Mouse (Mus musculus) ovary, postnatal 10 days (tissue): Measurements from ENCODE around the gene Eif4g3.

ENCODE experiments used
- DNase-seq: peaks from one replicate; pipeline ENCODE4 v3.0.0; 2022; ENCODE audit warnings: low spot score

The Eif4g3 gene

DNA sequence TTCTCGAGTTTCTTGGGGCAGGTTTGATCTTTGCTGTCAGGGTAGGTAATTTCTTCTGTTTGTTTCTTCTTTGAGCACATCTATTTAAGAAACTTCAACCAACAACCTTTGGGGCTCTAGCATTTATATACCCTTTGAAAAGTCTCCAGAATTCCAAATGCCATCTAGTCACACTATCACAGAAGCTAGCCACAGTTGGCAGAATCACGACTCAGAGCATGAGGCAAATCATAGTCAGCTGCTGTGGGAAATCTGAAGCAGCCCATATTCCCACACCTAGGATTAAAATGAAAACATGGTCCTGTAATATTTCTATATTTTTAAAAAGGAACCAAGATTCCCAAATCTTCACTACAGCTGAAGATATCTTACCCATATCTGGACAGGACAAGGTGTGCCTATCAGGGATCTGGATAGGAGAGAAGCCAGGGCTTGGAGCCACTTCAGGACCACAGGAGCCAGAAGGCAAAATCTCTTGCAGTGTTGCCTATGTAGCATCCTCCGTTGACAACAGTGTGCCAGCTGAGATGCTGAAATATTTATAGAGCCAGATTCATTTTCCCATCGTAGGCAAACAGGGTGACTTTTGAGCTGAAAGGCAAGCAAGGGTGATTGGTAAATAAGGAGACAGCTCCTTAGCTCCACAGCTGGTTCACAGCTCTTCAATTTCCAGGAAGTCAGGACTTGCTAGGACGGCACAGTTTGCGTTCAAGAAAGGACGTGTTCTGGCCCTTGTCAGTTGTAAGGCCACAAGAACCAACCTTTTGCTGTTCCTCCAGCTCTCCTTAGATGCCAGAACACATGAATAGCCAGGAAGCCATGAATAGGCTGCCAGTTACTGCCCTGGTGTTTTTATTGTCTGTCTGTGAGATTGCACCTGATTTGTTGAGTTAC is 70.8 kb downstream of the Eif4g3 start:
- DNase-seq, result no peak

DNA sequence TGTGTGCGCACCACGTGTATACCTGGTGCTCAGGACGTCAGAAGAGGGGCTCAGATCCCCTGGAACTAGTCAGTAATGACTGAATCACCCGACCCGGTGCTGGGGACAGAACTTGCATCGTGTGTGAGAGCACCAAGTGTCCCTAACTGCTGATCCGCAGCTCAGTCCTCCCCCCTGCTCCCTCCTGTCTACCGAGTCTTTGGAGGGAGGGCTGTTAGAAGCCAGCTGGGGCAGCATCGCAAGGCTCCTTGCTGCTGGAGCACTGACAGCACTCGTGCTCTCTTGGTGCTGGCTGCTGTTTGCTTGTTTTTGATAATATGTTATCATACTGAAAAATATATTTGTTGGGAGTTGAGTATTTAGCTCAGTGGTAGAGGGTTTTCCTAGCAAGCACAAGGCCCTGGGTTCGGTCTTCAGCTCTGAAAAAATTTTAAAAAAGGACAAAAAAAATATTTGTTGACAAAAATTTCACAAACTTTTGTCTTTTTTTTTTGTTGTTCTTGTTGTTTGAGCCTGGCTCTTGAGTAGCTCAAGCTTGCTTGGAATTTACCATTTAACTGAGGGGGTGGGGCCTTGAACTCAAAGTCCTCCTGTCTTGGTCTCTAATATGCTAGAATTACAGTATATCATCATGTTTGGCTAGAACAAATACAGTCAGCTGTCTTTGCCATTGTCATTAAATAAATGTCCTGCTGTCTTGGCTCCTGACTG is 72.2 kb downstream of the Eif4g3 start:
- DNase-seq, result no peak

DNA sequence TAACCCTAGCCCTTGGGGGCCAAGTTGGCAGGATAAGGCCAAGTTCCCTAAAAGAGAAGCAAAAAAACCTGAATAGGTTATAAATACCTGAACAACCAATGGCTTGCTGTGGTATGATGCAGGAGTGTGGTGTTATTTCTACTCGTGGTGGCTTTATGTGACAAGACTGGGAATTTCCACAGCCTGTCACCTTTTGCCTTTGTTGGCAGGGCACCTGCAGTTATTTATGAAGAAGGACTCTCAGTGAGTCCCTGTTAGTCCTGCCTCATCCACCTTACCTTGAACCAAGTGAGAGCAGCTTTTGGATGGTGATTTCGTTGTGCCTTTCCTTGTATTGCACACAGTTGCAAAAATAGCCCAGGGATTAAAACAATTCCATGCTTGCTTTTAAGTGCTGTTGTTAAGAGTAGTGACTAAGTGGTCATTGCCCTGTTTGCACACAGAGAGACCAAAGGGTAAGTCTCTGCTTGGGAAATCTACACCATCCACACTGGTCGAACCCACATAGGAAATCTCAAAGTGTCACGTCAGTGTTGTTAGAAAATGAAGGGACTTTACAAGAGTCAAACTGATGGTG is 72.9 kb downstream of the Eif4g3 start:
- no peak for DNase-seq

DNA sequence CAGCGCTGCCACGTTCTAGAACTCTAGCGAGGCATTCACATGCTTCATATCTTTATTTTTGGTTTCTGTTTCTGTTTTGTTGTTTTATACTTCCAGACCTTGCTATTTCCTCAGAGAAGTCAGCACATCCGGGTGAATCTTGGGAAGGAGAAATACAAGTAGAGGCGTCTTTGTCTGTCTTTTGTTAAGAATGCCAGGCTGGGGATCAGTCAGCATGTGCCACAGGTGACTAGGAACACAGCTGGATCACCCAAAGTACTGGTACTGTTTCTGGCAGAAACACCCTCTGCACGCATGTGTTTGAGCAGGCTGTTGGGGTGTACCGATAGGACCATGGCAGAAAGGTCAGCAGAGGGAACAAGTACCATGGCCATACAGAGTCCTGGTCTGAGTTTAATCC is 73.6 kb downstream of the Eif4g3 start:
- DNase-seq, result no peak

DNA sequence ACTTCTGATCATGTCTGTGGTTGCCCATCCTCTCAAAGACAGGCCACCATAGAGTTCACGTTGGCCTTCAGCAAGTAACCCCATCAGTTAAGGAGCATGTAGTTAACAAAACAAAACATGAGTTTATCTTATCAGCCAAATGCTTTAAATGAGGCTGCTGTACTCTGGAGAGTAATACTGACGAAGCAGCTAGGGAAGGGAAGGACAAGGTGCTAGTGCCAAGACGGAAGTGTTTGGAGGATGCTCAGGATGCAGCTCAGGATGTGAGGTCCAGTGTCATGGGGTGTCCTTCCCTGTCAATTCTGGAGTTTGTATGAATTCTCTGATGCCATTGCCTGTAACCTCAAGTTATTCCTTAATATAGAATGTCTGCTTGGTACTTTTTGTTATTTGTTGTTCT is 75.0 kb downstream of the Eif4g3 start:
- no peak for DNase-seq

DNA sequence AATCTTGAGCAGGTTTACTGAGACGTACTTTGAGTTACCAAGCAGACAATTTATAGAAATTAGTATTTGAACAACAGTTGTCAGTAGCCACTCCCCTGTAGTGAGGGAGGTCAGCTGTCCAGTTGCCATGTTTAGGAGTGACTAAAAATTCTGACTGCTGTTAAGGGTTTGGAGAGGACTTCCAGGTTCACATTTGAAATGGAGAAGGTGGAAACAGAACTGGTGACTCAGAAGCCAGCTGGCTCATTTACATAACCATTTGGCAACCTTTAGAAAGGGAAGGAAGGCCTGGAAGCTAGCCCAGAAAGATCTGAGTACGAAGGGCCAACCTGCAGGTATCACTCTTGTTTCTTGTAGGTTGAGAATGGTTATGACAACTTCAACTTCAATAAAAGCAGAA is 75.8 kb downstream of the Eif4g3 start:
- no peak for DNase-seq

DNA sequence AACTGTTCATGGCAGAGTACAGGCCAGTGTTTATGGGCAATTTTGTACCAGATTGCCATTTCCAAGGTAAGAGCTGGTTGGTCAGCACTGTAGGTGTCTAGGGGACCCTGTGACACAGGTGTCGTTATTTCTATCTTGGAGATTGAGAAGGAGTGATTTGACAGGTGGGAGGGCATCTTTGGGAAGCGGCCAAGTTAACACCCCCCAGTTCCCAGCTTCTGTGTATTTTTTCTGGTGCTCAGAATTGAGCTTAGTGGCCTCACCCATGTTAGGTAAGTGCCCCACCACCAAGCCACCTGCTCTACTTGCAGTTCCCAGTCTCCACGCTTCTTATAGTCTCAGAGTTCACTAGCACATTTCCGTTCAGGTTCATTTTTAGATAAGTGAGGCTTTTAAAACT is 76.5 kb downstream of the Eif4g3 start:
- DNase-seq, result no peak

DNA sequence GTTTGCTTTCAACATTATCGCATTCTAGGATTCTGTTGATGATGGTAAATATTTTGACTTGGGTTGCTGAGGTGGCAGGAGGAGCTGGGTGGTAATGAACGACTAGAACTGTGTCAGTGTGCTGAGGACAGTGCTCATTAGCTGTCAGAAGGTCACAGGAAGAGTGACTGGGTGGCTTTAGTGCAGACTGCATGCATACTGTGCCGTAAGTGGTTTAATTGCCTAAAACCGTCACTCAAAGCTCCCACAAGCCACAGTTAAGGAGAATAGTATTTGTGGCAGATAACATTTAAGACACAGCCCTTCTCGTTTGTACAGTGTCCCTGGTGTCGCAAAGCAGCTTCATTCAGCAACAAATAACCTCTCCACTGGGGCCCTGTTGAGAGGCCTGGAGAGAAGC is 78.7 kb downstream of the Eif4g3 start:
- DNase-seq, result no peak

DNA sequence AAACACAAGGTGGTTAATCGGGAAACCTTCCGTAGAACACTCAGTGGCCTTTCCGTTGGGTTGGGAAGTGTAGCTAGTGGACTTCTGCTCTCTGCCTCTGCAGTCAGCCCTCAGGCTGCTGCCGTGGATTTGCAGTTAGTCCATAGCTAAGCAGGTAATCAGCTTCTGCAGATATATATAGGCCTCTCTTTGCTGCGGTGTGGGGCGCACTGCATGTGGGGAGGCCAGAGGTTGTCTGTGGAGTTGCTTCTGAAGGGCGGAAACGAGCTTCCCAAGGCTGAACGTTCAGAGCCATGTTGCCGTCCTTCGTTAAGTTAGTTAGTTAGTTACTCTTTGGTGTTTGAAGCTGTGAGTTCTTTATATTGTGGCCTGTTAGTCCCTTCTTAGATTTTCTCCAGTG is 80.3 kb downstream of the Eif4g3 start:
- DNase-seq, result no peak

DNA sequence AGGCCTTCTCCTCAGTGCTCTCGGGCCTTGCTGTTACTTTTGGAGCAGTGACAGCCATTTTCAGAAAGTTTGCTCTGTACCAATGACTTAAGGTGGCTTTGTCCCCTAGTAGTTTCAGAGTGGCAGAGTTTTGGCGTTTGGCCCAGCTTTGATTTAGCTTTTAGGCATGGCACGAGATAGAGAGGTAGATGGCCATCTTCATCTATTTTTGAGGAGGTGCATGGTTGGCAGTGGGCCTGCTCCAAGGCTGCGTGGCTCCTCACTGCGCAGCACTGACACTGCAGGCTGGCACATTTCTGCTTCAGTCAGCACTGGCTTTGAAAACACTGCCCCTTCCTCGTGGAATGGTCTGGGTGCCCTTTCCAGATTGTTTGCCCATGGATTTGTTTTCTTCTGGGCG is 80.7 kb downstream of the Eif4g3 start:
- DNase-seq, result no peak

DNA sequence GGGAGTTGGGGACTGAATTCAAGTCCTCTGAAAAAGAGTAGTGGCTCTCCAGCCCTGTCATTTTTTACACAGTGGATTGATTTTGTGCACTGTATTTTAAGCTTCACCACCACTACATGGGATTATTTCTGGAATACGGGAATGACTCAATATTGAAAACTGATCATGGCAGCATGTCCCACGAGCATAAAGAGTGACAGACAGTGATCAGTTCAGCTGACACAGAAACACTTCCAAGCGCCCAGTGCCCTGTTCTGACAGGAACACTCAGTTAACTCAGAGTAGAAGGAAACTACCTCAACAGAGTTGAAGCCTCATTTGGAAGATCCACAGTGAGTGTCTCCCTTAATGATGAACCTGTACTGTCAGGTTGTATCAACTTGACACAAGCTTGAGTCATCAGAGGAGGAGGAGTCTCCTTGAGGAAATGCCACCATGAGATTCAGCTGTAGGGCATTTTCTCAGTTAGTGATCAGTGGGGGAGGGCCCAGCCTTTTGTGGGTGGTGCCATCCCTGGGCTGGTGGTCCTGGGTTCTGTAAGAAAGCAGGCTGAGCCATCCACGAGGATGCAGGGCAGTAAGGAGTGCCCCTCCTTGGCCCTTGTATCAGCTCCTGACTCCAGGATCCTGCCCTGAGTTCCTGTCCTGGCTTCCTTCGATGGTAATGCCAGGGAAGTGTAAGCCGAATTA is 82.2 kb downstream of the Eif4g3 start:
- DNase-seq, result no peak

DNA sequence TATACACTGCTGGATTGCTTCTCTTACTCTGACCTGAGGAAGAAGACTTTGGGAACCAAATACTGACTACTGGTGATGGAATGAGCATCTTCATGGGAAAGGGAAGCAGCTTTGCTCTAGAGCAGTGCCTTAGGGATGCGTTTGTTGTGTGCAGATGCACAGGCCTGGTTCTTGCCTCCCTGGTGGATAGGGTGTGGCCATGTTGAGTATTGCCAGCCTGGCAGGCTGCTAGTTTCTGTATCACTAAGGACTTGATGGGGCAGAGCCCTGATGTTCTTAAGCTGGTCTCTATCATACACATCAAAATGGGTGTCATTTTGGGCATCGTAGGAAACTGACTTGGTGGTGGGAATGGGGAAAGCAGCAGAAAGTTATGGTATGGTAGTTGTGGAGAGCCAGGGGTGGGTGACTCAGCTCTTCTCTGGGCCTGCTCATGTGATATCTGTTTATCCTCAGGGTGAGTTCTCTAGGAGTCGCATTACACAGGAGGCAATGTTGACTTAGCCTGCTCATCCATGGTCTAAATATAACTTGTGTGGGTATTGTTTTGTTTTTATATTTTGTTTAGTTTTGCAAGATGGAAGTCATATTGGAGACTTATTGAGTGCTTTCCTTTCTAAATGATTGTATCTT is 85.0 kb downstream of the Eif4g3 start:
- DNase-seq, result no peak

DNA sequence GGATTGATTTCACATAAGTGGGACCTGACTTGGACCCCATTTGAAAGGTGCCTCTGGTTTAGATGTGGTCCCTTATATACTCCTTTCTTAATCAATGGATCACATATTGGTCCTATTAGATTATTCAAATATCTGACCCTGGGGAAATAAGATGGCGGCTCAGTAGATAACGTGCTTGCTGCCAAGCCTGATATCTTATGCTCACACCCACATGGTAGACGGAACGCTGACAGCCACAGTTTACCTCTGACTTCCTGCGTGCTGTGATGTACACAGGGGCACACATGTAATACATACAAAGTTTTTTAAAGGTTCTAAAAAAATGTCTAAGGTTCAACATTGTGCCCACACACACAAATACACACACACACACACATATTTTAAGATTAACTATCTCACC is 86.4 kb downstream of the Eif4g3 start:
- no peak for DNase-seq

DNA sequence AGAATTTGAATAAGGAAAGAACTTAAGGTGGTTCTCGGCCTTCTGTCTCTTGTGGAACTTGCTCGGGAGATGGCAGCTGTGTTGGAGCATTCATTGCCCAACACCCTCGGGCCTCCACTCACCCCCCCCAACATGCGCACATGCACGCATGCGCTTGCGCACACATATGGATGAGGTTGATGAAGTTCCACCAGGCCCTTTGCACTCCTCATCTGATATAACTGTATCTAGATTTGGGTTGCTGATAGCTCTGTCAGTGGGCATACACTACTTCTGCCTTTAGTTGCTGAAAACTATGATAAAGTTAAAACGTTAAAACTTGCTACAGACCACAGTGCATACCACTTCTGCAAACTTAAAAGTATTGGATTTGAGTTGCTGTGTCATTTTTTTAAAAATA is 89.6 kb downstream of the Eif4g3 start:
- DNase-seq, result no peak

DNA sequence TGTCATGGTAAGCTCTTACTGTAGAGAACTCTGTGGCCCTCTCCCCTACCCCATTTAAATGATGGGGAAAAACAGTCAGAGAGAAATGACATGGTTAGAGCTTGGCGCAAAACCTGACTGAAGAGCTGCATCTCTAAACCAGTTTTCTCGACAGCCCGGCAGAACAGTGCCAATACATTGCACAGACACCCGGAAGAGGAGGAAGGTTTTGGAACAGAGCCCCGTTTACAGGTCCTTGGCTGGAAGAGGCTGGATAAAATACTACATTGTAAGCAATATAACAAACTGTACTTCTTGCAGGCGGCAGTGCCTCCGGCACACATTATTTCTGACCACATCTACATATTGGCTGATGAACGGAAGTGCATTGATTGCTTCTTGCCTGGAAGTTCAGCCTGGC is 91.3 kb downstream of the Eif4g3 start:
- no peak for DNase-seq

DNA sequence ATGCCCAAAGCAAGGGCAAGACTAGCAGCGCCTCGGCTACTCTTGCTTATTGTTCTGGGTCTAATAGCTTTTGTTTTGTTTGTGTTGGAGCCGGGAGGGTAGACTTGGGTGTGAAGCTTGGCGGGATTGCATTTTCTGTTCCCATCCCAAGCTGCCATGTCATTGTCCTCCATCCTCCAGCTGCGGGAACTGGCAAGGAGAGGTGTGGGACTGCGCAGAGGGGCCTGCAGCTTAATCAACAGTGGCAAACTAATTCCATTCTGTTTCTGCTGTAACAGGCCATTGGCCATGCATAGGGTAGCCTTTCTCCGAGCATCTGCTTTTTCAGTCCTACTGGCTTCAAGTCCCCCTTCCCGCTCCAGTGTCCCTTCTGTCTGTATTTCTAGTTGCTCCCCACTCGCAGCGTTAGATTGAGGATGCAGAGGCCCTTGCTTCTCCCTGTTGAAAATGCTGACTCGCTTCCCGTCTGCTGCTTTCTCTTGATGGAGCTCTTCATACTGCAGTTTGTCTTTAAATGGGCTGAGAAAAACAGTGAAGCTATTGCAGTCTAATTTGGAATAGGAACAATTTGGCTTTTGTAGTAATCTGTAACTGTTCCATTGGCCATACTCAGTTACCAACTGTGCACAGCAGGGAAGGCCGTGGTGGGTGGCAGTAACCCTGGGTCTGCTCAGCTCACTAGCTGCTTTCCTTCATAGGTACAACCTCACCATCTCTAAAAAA is 92.2 kb downstream of the Eif4g3 start:
- DNase-seq, result no peak

DNA sequence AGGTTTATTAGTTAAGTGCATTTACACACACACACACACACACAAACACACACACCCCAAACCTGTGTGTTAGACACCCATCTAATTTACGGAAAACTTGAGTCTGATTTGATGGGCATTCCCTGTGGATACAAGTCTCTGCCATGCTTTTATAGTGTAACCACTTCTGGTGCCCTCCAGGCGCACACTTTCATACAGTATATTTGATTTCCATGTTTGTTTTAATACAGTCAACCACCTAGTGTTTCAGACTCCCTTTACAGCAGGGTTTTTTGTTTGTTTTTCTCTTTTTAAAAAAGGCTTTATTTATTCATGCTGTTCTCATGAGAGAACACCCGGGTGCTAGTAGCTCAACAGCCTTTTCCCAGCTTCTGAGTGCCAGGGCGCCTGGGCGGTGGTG is 94.1 kb downstream of the Eif4g3 start:
- DNase-seq, result no peak

DNA sequence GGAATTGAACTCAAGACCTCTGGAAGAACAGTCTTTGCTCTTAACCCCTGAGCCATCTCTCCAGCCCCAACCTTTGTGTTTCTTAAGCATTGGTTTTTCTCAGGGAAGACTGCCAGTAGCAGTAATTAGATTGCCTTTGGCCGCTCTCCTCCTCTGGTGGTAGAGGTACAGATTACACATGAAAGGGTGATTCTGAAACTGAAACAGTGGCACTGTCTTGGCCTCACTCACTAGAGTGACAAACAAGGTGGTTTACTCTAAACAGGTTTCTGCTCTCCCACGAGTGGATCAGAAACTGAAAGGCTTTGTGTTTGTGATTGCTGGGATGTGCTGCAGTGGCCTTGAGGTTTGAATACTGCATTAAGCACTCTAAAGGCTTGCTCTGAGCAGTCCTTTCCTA is 96.7 kb downstream of the Eif4g3 start:
- no peak for DNase-seq

DNA sequence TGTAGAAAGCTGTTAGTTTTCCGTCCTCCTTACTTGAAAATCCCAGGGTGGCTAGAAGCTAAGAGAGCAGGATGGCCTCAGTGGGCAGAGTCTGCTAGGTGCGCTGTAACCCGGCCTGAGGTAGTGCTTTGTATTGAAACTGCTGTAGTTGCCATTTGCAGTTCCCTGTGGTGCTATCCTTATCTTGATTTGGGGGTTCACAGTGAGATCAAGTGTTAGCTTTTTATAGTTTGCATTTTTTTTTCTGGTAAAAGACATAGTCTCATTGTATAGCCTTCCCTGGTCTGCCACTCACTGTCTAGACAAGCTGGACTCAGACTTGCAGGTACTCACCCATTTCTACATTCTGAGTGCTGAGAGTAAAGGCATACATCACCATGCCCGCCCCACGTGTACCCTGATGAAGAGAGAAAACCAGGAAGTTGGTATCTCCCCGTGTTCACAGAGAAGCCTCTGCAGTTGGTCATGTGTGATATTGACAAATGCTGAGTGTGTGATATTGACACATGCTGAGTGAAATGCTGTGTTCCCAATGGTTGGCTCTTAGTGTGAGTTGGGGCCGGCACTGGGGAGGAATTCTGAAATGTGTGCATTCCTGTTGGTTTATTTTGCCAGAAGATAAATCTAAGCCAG is 98.9 kb downstream of the Eif4g3 start:
- DNase-seq, result no peak

DNA sequence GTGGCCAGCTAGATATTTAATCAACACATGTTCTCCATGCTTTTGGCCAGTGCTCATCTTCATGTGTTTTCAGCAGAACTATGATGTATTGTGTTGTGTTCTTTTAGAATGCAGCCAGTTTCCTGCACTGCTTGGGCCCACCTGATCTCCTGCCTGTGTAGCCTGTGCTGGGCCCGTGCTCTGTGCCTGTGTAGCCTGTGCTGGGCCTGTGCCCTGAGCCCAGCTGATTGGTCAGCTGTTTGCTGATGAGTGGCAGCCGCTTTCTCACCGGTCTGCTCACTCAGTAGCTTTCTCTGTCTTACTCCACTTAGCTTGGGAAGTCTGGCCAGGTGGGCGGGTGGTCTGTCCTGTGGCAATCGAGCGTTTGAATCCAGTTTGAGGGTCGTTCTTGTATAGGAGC is 107.6 kb downstream of the Eif4g3 start:
- DNase-seq, result no peak

DNA sequence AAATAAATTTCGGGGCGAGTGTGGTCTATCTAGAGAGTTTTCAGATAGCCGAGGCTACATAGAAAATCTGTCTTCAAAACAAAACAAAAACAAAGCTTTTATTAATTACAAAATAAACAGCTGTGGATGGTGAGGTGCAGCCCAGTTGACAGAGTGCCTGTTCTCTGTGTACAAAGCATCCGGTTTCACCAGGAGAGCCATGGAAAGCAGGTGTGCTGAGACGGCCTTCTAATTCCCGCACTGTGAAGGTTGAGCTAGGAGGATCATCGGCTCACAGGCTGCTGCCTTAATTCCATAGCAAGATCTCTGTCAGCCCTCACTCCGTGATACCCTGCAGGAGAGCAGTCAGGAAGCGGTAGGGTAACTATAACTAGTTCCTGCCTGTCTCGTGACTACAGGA is 109.0 kb downstream of the Eif4g3 start:
- DNase-seq, result no peak
